Mouse (Mus musculus): Measurements from ENCODE around the gene Susd2. TPM values are rescaled to one million over a fixed set of nuclear protein-coding genes. Genes with fewer than 3 reads are reported as not detected.

The Susd2 gene
- polyA plus RNA-seq, 1 experiment: 22.0 TPM

- H3K4me1 ChIP-seq (ENCODE audit: control insufficient read depth, insufficient read depth, low read length): peaks cover 55% of the 10 kb centered on the region
- H3K27me3 ChIP-seq (ENCODE audit: control insufficient read depth, insufficient read depth, low read length): no peaks in the 10 kb centered on the region
- 94% methylated on average over 2 of the region's 2 CpGs for WGBS
- peak overlapping the region; percentile 46; the same call in 1 of the 2 replicates for H3K27ac ChIP-seq (ENCODE audit: insufficient read depth, low read length)
- DNase-seq: peak in 1 of 2 experiments; percentile 17
- TF ChIP-seq CTCF (IDR thresholded peaks at IDR 0.05; ENCODE audit: borderline replicate concordance, insufficient read depth, low read depth, low read length): no peak
- no peak for TF ChIP-seq POLR2A (IDR thresholded peaks at IDR 0.05; ENCODE audit: borderline replicate concordance, insufficient read depth, low read length)
- H3K4me3 ChIP-seq (replicated peaks; ENCODE audit: insufficient read depth, low read depth, low read length): no peak overlapping the region
Measured at GRCm38 (mm10) chr10:75642891-75643290, 917 bp downstream of the Susd2 start.

- Histone ChIP-seq H3K4me1 (ENCODE audit: control insufficient read depth, insufficient read depth, low read length) (peaks cover 50% of the 10 kb centered on the region), H3K4me3 (replicated peaks; ENCODE audit: insufficient read depth, low read depth, low read length) (no peak overlapping the region), H3K27me3 (ENCODE audit: control insufficient read depth, insufficient read depth, low read length) (no peaks in the 10 kb centered on the region), H3K27ac (ENCODE audit: insufficient read depth, low read length) (0 out of 2 replicates have a peak overlapping the region, but pooled peaks have one; percentile 46)
- DNase-seq: peak in 1 of 2 experiments; percentile 20
- WGBS: 82% methylated on average over 9 of the region's 9 CpGs
- TF ChIP-seq CTCF (IDR thresholded peaks at IDR 0.05; ENCODE audit: borderline replicate concordance, insufficient read depth, low read depth, low read length): no peak
- TF ChIP-seq POLR2A (IDR thresholded peaks at IDR 0.05; ENCODE audit: borderline replicate concordance, insufficient read depth, low read length): no peak
Measured at GRCm38 (mm10) chr10:75642436-75642835, 1.4 kb downstream of the Susd2 start.

- DNase-seq: peak in 1 of 2 experiments; percentile 14
- H3K4me1 ChIP-seq (ENCODE audit: control insufficient read depth, insufficient read depth, low read length): peaks cover 44% of the 10 kb centered on the region
- 92% methylated on average over 7 of the region's 7 CpGs for WGBS
- no peak for TF ChIP-seq POLR2A (IDR thresholded peaks at IDR 0.05; ENCODE audit: borderline replicate concordance, insufficient read depth, low read length)
- TF ChIP-seq CTCF (IDR thresholded peaks at IDR 0.05; ENCODE audit: borderline replicate concordance, insufficient read depth, low read depth, low read length): no peak
- H3K4me3 ChIP-seq (replicated peaks; ENCODE audit: insufficient read depth, low read depth, low read length): no peak overlapping the region
- no peaks in the 10 kb centered on the region for H3K27me3 ChIP-seq (ENCODE audit: control insufficient read depth, insufficient read depth, low read length)
- H3K27ac ChIP-seq (ENCODE audit: insufficient read depth, low read length): no peak overlapping the region
Measured at GRCm38 (mm10) chr10:75641721-75642222, 2.0 kb downstream of the Susd2 start.

- DNase-seq: peak in 1 of 2 experiments; percentile 6
- Histone ChIP-seq H3K4me1 (ENCODE audit: control insufficient read depth, insufficient read depth, low read length) (peaks cover 6% of the 10 kb centered on the region; the same call in 1 of the 2 replicates), H3K27ac (ENCODE audit: insufficient read depth, low read length) (no peak overlapping the region), H3K27me3 (ENCODE audit: control insufficient read depth, insufficient read depth, low read length) (no peaks in the 10 kb centered on the region), H3K4me3 (replicated peaks; ENCODE audit: insufficient read depth, low read depth, low read length) (no peak overlapping the region)
- TF ChIP-seq CTCF (IDR thresholded peaks at IDR 0.05; ENCODE audit: borderline replicate concordance, insufficient read depth, low read depth, low read length): no peak
- no peak for TF ChIP-seq POLR2A (IDR thresholded peaks at IDR 0.05; ENCODE audit: borderline replicate concordance, insufficient read depth, low read length)
- WGBS: 95% methylated on average over 11 of the region's 11 CpGs
Measured at GRCm38 (mm10) chr10:75637711-75638110, 6.1 kb downstream of the Susd2 start.

GRCm38 (mm10) chr10:75636084-75636786, 7.6 kb downstream of the Susd2 start:
- H3K27ac ChIP-seq (ENCODE audit: insufficient read depth, low read length): no peak overlapping the region
- H3K27me3 ChIP-seq (ENCODE audit: control insufficient read depth, insufficient read depth, low read length): no peaks in the 10 kb centered on the region
- H3K4me1 ChIP-seq (ENCODE audit: control insufficient read depth, insufficient read depth, low read length): no peaks in the 10 kb centered on the region
- WGBS: 95% methylated on average over 12 of the region's 12 CpGs
- H3K4me3 ChIP-seq (replicated peaks; ENCODE audit: insufficient read depth, low read depth, low read length): no peak overlapping the region
- DNase-seq: peak in 1 of 2 experiments; percentile 19
- TF ChIP-seq CTCF (IDR thresholded peaks at IDR 0.05; ENCODE audit: borderline replicate concordance, insufficient read depth, low read depth, low read length): no peak
- TF ChIP-seq POLR2A (IDR thresholded peaks at IDR 0.05; ENCODE audit: borderline replicate concordance, insufficient read depth, low read length): no peak

GRCm38 (mm10) chr10:75635693-75636055, 8.1 kb downstream of the Susd2 start:
- Histone ChIP-seq H3K4me1 (ENCODE audit: control insufficient read depth, insufficient read depth, low read length) (no peaks in the 10 kb centered on the region), H3K4me3 (replicated peaks; ENCODE audit: insufficient read depth, low read depth, low read length) (no peak overlapping the region), H3K27ac (ENCODE audit: insufficient read depth, low read length) (no peak overlapping the region), H3K27me3 (ENCODE audit: control insufficient read depth, insufficient read depth, low read length) (no peaks in the 10 kb centered on the region)
- TF ChIP-seq CTCF (IDR thresholded peaks at IDR 0.05; ENCODE audit: borderline replicate concordance, insufficient read depth, low read depth, low read length) (peak; percentile 99), POLR2A (IDR thresholded peaks at IDR 0.05; ENCODE audit: borderline replicate concordance, insufficient read depth, low read length) (no peak)
- DNase-seq: peak; percentile 87 to 95
- 5% methylated on average over 9 of the region's 9 CpGs for WGBS

- Histone ChIP-seq H3K4me1 (ENCODE audit: control insufficient read depth, insufficient read depth, low read length) (no peaks in the 10 kb centered on the region), H3K27me3 (ENCODE audit: control insufficient read depth, insufficient read depth, low read length) (no peaks in the 10 kb centered on the region), H3K27ac (ENCODE audit: insufficient read depth, low read length) (no peak overlapping the region), H3K4me3 (replicated peaks; ENCODE audit: insufficient read depth, low read depth, low read length) (no peak overlapping the region)
- 71% methylated on average over 14 of the region's 14 CpGs for WGBS
- TF ChIP-seq POLR2A (IDR thresholded peaks at IDR 0.05; ENCODE audit: borderline replicate concordance, insufficient read depth, low read length): no peak
- TF ChIP-seq CTCF (IDR thresholded peaks at IDR 0.05; ENCODE audit: borderline replicate concordance, insufficient read depth, low read depth, low read length): no peak
- DNase-seq: peak; percentile 17 to 18
Measured at GRCm38 (mm10) chr10:75635019-75635692, 8.7 kb downstream of the Susd2 start.
